8 mouse cellular contexts compared by ENCODE assay signal in the genomic region with DNA sequence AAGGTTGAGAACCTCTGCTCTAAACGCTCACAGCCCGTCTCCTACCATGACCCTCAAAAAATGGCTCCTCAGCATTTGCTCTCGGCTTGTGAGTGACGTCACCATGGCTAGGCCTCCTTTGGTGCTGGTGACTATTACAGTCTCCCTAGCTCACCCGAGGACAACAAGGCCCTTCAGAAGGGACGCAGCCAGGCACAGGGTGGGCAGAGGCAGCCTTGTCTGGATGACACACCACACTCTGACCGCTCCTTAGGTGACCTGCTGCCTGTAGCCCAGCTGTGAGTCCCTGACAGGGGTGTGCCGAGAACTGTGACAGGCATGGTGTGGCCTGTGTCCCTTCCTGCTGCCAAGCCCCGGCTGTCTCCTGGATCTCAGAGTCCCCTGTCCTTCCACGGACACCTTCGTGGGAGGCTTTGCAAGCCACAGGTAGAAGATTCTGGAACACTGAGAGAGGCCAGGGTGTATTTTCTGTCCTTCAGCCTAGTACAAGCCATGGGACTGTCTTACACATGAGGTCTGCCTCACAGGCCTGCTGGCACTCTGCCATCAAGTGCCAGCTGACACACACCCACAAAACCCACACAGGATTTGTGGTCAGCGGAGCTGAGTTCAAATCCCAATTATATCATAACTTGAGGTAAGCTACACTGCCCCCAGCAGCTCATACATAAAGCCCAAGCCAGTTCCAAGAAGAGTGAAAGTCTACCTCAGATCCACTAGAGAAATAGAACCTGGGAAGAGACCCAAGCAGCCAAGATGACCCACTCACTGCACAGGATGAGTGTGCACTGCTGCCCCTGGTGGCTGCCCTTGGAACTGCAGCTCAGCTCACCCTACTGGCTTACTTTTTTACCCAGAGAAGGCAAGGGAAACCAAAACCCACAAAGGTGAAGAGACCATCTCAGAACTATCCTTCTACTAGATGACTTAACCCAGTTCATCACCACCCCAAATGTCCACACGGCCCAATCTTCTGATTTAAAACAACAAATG.
DNase-seq lines count a peak whose midpoint lies in the region; ATAC-seq and TF ChIP-seq lines count a peak whose summit lies in the region.

No protein-coding gene starts in this region.

- no peak for TF ChIP-seq POLR2A in bone marrow macrophage, adult 2 months (IDR thresholded peaks at IDR 0.05; ENCODE audit: borderline replicate concordance, low read depth, low read length)
- no peak for TF ChIP-seq POLR2A in olfactory bulb, adult 2 months (IDR thresholded peaks at IDR 0.05; ENCODE audit: insufficient read depth, low read depth, low read length)

- H3K27me3 ChIP-seq in kidney, embryonic 14.5 days (ENCODE audit: control insufficient read depth, insufficient read depth, low read length) = no peaks in the 10 kb centered on the region
- H3K27me3 ChIP-seq in kidney, embryonic 15.5 days = no peaks in the 10 kb centered on the region
- no peaks in the 10 kb centered on the region for H3K27me3 ChIP-seq in limb, embryonic 15.5 days

- no peak overlapping the region for H3K4me3 ChIP-seq in kidney, embryonic 14.5 days (ENCODE audit: low read length)
- no peak overlapping the region for H3K4me3 ChIP-seq in bone marrow macrophage, adult 2 months (ENCODE audit: insufficient read depth, low read length)
- no peak overlapping the region for H3K4me3 ChIP-seq in kidney, embryonic 15.5 days (replicated peaks)
- H3K4me3 ChIP-seq in limb, embryonic 15.5 days = no peak overlapping the region
- no peak overlapping the region for H3K4me3 ChIP-seq in olfactory bulb, adult 2 months (ENCODE audit: insufficient read depth, low read depth, low read length)

- H3K9ac ChIP-seq in kidney, embryonic 14.5 days (ENCODE audit: low read depth, low read length) = no peak overlapping the region
- H3K9ac ChIP-seq in kidney, embryonic 15.5 days = no peak overlapping the region
- no peak overlapping the region for H3K9ac ChIP-seq in limb, embryonic 15.5 days

- H3K9me3 ChIP-seq in kidney, embryonic 14.5 days (ENCODE audit: control insufficient read depth, low read length) = no peaks in the 10 kb centered on the region
- H3K9me3 ChIP-seq in kidney, embryonic 15.5 days (replicated peaks) = no peaks in the 10 kb centered on the region
- no peaks in the 10 kb centered on the region for H3K9me3 ChIP-seq in limb, embryonic 15.5 days

- peak; percentile 98 for TF ChIP-seq CTCF in bone marrow macrophage, adult 2 months (IDR thresholded peaks at IDR 0.05; ENCODE audit: low read depth, low read length)
- peak; percentile 80 for TF ChIP-seq CTCF in olfactory bulb, adult 2 months (IDR thresholded peaks at IDR 0.05; ENCODE audit: insufficient read depth, low read depth, low read length)

- peaks cover 37% of the 10 kb centered on the region for H3K36me3 ChIP-seq in kidney, embryonic 14.5 days (ENCODE audit: control insufficient read depth, insufficient read depth, low read length)
- H3K36me3 ChIP-seq in kidney, embryonic 15.5 days = peaks cover 36% of the 10 kb centered on the region
- H3K36me3 ChIP-seq in limb, embryonic 15.5 days = peaks cover 58% of the 10 kb centered on the region

- H3K27ac ChIP-seq in kidney, embryonic 14.5 days (ENCODE audit: low read depth, low read length) = no peak overlapping the region
- no peak overlapping the region for H3K27ac ChIP-seq in bone marrow macrophage, adult 2 months (ENCODE audit: insufficient read depth, low read depth, low read length)
- H3K27ac ChIP-seq in kidney, embryonic 15.5 days = peak overlapping the region; percentile 57; the same call in 1 of the 2 replicates
- H3K27ac ChIP-seq in limb, embryonic 15.5 days = 0 out of 2 replicates have a peak overlapping the region, but pooled peaks have one; percentile 11
- no peak overlapping the region for H3K27ac ChIP-seq in olfactory bulb, adult 2 months (ENCODE audit: insufficient read depth, low read depth, low read length)

- peak; percentile 72 for DNase-seq in kidney, adult 11 months
- DNase-seq in forelimb bud, embryonic 11.5 days (ENCODE audit: low read depth, low spot score) = peak; percentile 67
- DNase-seq in thymus, postnatal 0 days (ENCODE audit: low spot score) = peak; percentile 79

- no peak for ATAC-seq in kidney, embryonic 14.5 days (ENCODE audit: low FRiP score, low TSS enrichment)
- no peak for ATAC-seq in kidney, embryonic 15.5 days (replicated peaks; ENCODE audit: low FRiP score)
- ATAC-seq in limb, embryonic 15.5 days (ENCODE audit: insufficient number of reproducible peaks, low FRiP score, low TSS enrichment, low read depth) = no peak

- no peak overlapping the region for H3K4me2 ChIP-seq in kidney, embryonic 14.5 days (replicated peaks; ENCODE audit: low read depth, low read length)
- no peak overlapping the region for H3K4me2 ChIP-seq in kidney, embryonic 15.5 days
- no peak overlapping the region for H3K4me2 ChIP-seq in limb, embryonic 15.5 days

- peaks cover 63% of the 10 kb centered on the region for H3K4me1 ChIP-seq in kidney, embryonic 14.5 days (ENCODE audit: control insufficient read depth, insufficient read depth, low read length)
- H3K4me1 ChIP-seq in bone marrow macrophage, adult 2 months (ENCODE audit: control insufficient read depth, insufficient read depth, low read length) = peaks cover 10% of the 10 kb centered on the region
- peaks cover 66% of the 10 kb centered on the region for H3K4me1 ChIP-seq in kidney, embryonic 15.5 days
- H3K4me1 ChIP-seq in limb, embryonic 15.5 days = peaks cover 47% of the 10 kb centered on the region
- peaks cover 64% of the 10 kb centered on the region for H3K4me1 ChIP-seq in olfactory bulb, adult 2 months (ENCODE audit: control insufficient read depth, insufficient read depth, low read length)

- WGBS in kidney, embryonic 14.5 days = 86% methylated on average over 13 of the region's 13 CpGs
- 93% methylated on average over 13 of the region's 13 CpGs for WGBS in kidney, embryonic 15.5 days
- WGBS in limb, embryonic 15.5 days = 88% methylated on average over 13 of the region's 13 CpGs
- 85% methylated on average over 13 of the region's 13 CpGs for WGBS in olfactory bulb, adult 2 months

Comparison
In these comparisons a context has a peak if more than half of its experiments do, and no peak if none do; other contexts are left out.
1. H3K27ac ChIP-seq: peak in kidney, embryonic 15.5 days (single experiment) and limb, embryonic 15.5 days (single experiment); none in kidney, embryonic 14.5 days (single experiment), bone marrow macrophage, adult 2 months (single experiment) and olfactory bulb, adult 2 months (single experiment).
2. Peak in every context shown above with its lines, with median percentiles within 50 percentile points of each other: DNase-seq.